Mouse (Mus musculus) megakaryocyte-erythroid progenitor cell, adult 5-6 weeks (primary cell): ENCODE results near the gene Grik4. TPM values are rescaled to one million over a fixed set of nuclear protein-coding genes. Genes with fewer than 3 reads are reported as not detected.
A peak's percentile ranks its signal among the peaks of the same experiment; 100 is the strongest.

Experiments
- ATAC-seq: replicated peaks from 2 replicates; pipeline ENCODE4 v1.8.0; 2016; ENCODE audit warnings: mild to moderate bottlenecking, inconsistent platforms; ENCODE audit not compliant: severe bottlenecking, poor library complexity, low FRiP score, low TSS enrichment
- total RNA-seq, 2 experiments: library from RNA; stranded (forward) in 1 of 2; stranded (reverse) in 1 of 2; fragments of 200-1000, 215-1000 nt in 1 of 2; fragments of >200 nt in 1 of 2; fragmentation: Nextera tagmentation in 1 of 2; gene quantifications; 2 replicates each; pipeline ENCODE4 v1.2.3; 2014 to 2017

The Grik4 gene
- total RNA-seq, 2 experiments from 2014 or later, result not detected

DNA sequence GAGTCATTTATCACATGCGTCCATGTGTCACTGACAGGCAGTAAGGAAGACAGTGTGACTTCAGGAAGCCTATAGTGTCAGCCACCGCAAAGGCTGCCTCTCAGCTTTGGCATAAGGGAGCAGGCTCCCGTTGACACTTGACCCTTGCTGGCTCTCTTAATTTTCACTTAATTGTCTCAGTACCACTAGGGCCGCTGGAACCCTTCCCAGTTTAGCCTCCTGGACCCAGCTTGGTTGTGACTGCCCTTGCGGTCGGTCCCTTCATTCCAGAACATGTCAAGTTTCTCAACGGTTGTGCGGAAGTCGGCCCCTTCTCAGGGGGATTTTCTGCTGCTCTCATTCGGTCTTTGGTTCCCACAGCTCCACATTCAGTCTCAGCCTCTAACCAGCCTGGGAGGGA is 307.8 kb downstream of the Grik4 start:
- ATAC-seq, result no peak

- ATAC-seq, result no peak
Measured at GRCm38 (mm10) chr9:42631479-42631878, 312.8 kb downstream of the Grik4 start.

- ATAC-seq, result no peak
Measured at GRCm38 (mm10) chr9:42627634-42628033, 316.7 kb downstream of the Grik4 start.

GRCm38 (mm10) chr9:42627146-42627545 is 317.1 kb downstream of the Grik4 start:
- no peak for ATAC-seq

DNA sequence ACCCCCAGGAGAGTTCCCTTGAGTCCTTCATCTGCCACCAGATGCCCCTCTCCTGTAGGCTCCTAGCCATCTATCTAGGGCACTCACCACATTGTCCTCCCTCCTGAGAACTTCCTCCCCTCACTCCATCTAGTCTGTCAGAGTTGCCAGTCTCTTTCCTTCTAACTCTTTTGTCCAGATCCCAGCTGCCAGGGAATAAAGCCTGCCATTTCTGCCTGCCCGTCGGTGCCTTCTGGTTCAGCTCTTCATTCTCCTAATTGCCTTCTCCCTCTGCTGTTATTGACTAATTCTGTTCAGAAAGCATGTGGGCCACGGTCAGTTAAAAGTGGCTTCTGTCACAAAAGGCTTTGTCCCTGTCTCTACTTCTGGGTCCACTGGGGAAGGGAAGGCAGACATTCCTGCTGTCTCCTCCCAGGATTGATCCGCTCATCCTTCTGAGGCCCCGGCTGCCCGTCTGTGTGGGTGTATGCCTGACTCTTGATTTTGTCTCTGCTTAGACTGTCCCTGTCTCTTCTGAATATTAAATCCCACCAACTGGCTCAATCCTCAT is 318.0 kb downstream of the Grik4 start:
- ATAC-seq, result no peak

GRCm38 (mm10) chr9:42614409-42614808 is 329.9 kb downstream of the Grik4 start:
- no peak for ATAC-seq

GRCm38 (mm10) chr9:42613827-42614226 is 330.5 kb downstream of the Grik4 start:
- ATAC-seq, result no peak

- no peak for ATAC-seq
Measured at GRCm38 (mm10) chr9:42612482-42612991, 331.8 kb downstream of the Grik4 start.

GRCm38 (mm10) chr9:42601445-42601844 is 342.8 kb downstream of the Grik4 start:
- no peak for ATAC-seq

DNA sequence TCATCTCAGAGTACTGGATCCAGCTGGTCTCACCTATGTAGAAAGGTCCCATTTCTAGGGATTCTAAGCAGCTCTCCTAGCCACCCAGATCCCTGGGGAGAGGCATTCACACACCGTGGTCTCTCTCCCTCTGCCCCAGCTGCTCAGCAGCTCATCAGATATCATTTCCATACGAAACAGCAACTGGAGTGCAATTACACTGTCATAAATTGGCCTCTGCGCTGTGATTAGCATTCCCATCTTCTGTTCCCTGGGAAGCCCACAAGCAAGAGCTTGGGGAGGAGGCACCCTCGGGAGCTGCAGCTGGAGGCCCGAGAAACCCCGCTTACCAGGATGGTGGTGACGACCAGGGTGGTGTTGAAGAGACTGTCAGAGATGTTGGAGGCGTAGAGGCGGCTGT is 346.8 kb downstream of the Grik4 start:
- ATAC-seq, result no peak

DNA sequence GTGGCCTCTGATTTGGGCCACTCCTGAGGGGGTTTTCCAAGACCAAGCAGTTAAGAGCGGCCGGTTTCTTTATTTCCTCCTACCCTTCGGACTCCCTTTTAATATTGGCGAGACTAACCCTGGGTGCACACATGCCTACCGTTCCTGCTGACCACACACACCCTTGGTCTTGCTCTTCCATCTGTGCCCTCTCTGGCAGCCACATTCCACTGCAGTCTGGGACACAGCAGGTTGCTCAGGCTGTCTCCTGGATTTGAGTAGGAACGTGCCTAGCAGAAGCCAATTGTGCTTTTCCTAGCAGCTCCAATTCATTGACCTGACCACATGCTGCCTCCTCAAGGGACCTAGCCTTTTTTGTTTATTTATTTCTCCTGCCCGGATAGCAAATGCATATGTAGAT is 365.8 kb downstream of the Grik4 start:
- ATAC-seq, result no peak

GRCm38 (mm10) chr9:42578106-42578505 is 366.2 kb downstream of the Grik4 start:
- ATAC-seq, result no peak

- ATAC-seq, result no peak
Measured at GRCm38 (mm10) chr9:42573616-42574350, 370.5 kb downstream of the Grik4 start.

- peak; percentile 80; the same call in 1 of the 2 replicates for ATAC-seq
Measured at GRCm38 (mm10) chr9:42573180-42573579, 371.1 kb downstream of the Grik4 start.

GRCm38 (mm10) chr9:42565921-42566320 is 378.4 kb downstream of the Grik4 start:
- no peak for ATAC-seq

DNA sequence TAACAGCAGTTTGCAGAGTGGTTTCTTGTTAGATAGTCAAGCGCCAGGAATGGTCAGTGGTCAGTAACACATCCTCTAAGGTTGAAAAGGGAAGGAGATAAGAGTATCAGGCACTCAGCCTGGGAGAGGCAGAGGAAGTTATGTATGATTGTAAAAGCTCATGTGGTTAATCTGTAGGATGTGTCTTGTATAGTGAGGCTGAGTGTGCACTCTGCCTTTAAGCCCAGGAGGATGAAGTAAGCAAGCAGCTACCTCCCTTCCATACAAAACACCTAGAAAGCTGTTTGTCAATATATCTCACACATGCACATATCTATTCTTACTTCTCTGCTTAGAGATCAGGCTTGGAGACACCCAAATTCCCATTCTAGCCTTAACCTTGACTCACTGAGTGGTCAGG is 389.1 kb downstream of the Grik4 start:
- ATAC-seq, result no peak

GRCm38 (mm10) chr9:42550116-42550515 is 394.2 kb downstream of the Grik4 start:
- peak; percentile 68; the same call in 1 of the 2 replicates for ATAC-seq

DNA sequence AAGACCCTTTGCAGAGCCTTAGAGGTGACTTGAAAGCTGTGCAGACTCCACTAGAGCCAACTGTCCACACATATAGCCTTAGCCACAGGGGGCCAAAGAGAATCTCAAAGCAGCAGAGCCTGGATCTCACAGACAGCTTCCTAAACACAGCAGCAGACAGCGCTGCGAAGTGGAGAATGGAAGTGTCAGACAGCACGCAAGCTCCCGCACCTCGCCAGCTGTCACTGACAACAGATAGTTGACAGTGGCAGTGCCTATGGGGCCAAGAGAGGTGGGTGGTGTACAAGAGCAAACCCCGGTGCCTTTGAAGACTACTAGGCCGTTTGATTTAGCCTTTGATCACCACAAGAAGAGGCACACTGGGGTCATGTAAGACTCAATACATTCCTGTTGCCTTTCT is 395.3 kb downstream of the Grik4 start:
- no peak for ATAC-seq

DNA sequence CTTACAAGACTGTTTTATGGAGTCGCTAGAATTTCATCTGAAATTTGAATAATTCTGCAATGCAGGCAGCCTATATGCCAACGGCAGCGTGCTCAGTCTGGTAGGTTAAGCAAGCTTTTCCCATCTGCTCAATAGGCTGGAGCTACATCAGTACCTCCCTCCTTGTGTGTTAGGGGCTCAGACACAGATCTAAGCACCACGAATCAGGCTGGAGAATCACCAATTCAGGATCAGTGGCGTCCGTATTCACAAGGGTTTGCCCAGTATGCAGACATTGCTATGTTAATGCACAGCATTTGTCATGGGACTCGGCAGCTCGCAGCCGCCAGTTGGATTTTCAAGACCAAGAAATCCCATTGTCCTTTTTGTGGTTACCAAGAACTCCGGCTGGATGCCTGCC is 399.8 kb downstream of the Grik4 start:
- ATAC-seq, result no peak

- no peak for ATAC-seq
Measured at GRCm38 (mm10) chr9:42533491-42533890, 410.8 kb downstream of the Grik4 start.

GRCm38 (mm10) chr9:42533041-42533440 is 411.3 kb downstream of the Grik4 start:
- no peak for ATAC-seq
